Mouse (Mus musculus) stomach, postnatal 0 days (tissue): Measurements from ENCODE around the gene Rtn4rl2. TPM values are rescaled to one million over a fixed set of nuclear protein-coding genes. Genes with fewer than 3 reads are reported as not detected.
A peak's percentile ranks its signal among the peaks of the same experiment; 100 is the strongest.

Source experiments
- ATAC-seq: fragments of 200-750 bp; cut with Nextera tagmentation; 2 replicates; pipeline ENCODE4 v1.8.0; 2017; ENCODE audit not compliant: low FRiP score, low TSS enrichment
- DNase-seq: peaks from one replicate; pipeline ENCODE4 v3.0.0-alpha.2; 2016; ENCODE audit warnings: low spot score
- H3K27ac ChIP-seq: fragments of 300-500 bp; sonication (generic); replicated peaks from 2 replicates; pipeline ENCODE4 v1.5.1; 2014; ENCODE audit warnings: mild to moderate bottlenecking, control low read depth
- H3K27me3 ChIP-seq: fragments of 300-500 bp; sonication (generic); 2 replicates; pipeline ENCODE4 v1.6.1; 2014; ENCODE audit warnings: low read length; ENCODE audit not compliant: control insufficient read depth, insufficient read depth
- H3K36me3 ChIP-seq: fragments of 300-500 bp; sonication (generic); 2 replicates; pipeline ENCODE4 v1.6.1; 2014; ENCODE audit warnings: low read length, mixed read lengths; ENCODE audit not compliant: control insufficient read depth, insufficient read depth
- H3K4me1 ChIP-seq: fragments of 300-500 bp; sonication (generic); replicated peaks from 2 replicates; pipeline ENCODE4 v1.6.1; 2014; ENCODE audit warnings: antibody characterized with exemption; ENCODE audit not compliant: control insufficient read depth, insufficient read depth
- H3K4me2 ChIP-seq: fragments of 300-500 bp; sonication (generic); replicated peaks from 2 replicates; pipeline ENCODE4 v1.6.1; 2014; ENCODE audit warnings: low read depth, mild to moderate bottlenecking, control low read depth, moderate library complexity
- H3K4me3 ChIP-seq: fragments of 300-500 bp; sonication (generic); 2 replicates; pipeline ENCODE4 v1.5.1; 2014; ENCODE audit warnings: low read depth, low read length, control low read depth
- H3K9ac ChIP-seq: fragments of 300-500 bp; sonication (generic); 2 replicates; pipeline ENCODE4 v1.6.1; 2014; ENCODE audit warnings: mild to moderate bottlenecking, low read length, control low read depth, mixed read lengths
- H3K9me3 ChIP-seq: fragments of 300-500 bp; sonication (generic); 2 replicates; pipeline ENCODE4 v1.6.1; 2016; ENCODE audit warnings: low read length; ENCODE audit not compliant: control insufficient read depth
- CTCF ChIP-seq: IDR thresholded peaks from 2 replicates; pipeline ENCODE4 v1.5.1; 2016; ENCODE audit warnings: antibody characterized with exemption, low read depth, mild to moderate bottlenecking, moderate library complexity
- EP300 ChIP-seq: optimal IDR thresholded peaks from 2 replicates; pipeline ENCODE3; 2016; ENCODE audit warnings: antibody characterized with exemption
- WGBS: fragments of 180-500 bp; shearing (Covaris S2); extraction: QIAGEN DNeasy Blood & Tissue Kit; methylation state at CpG from one replicate; pipeline ENCODE4 v1.1.7; 2014; 5-methylcytosine and 5-hydroxymethylcytosine counted together
- polyA plus RNA-seq: library from polyadenylated mRNA; unstranded; fragments of >200 nt; fragmentation: Nextera tagmentation; extraction: Ambion mirVana; gene quantifications from 2 replicates; pipeline ENCODE4 v1.2.1, GENCODE M21; 2015

Gene Rtn4rl2
- polyA plus RNA-seq, 1 experiment from 2014 or later: 0.41 TPM

DNA sequence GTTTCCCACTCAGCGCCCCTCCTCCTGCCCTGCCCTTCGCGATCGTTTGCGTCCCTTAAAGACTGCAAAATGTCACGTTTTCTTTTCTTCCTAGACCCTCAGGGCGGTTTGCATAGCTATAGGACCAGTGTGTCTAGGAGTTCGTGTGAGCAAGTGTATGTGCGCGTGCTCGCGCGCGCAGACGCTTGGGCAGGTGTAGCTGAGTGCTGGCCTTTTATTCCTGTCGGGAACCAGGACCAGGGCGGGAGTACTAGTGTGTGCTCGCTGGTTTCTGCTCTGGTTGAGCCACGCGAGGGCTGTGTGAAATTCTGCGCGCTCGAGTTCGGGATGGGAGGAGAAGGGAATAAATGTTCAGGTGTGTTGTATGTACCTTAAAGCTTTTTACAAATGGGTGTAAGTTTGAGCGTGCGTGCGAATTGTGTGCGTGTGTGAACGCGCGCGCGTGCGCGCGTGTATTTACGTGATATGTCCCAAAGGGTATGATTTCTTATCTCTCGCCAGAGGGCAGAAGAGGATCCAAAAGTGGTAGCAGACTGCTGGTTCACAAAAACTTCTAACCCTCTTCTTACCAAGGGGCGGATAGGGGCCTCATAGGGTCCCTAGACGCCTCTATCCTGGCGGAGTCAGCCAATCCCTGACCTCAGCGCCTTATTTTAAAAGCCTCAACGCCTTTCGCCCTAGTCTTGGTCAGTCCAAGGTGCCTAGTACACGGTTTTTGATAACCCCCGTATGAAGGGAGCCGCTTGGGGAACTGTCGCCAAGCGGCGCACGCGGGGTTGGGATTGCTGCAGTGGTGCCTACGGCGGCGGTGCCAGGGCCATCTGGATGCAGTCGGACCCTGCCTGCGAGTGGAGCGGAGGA, 1.1 kb upstream of the Rtn4rl2 start:
- under 1% methylated on average over 58 of the region's 58 CpGs for WGBS
- H3K27ac ChIP-seq: no peak overlapping the region
- H3K36me3 ChIP-seq: no peaks in the 10 kb centered on the region
- DNase-seq (no peak), ATAC-seq (no peak)
- peaks cover 4% of the 10 kb centered on the region; the same call in 1 of the 2 replicates for H3K4me1 ChIP-seq
- H3K9me3 ChIP-seq: no peaks in the 10 kb centered on the region
- TF ChIP-seq EP300 (no peak), CTCF (peak; percentile 45)
- H3K4me3 ChIP-seq: peak overlapping the region; percentile 51
- H3K9ac ChIP-seq: peak overlapping the region; percentile 36; the same call in 1 of the 2 replicates
- peak overlapping the region; percentile 79 for H3K4me2 ChIP-seq
- peaks cover 23% of the 10 kb centered on the region; the same call in 1 of the 2 replicates for H3K27me3 ChIP-seq

- peak overlapping the region; percentile 51 for H3K4me3 ChIP-seq
- no peaks in the 10 kb centered on the region for H3K9me3 ChIP-seq
- ATAC-seq (peak; percentile 11; the same call in 1 of the 2 replicates), DNase-seq (peak; percentile 43)
- H3K4me2 ChIP-seq: peak overlapping the region; percentile 79
- H3K36me3 ChIP-seq: no peaks in the 10 kb centered on the region
- H3K4me1 ChIP-seq: peaks cover 4% of the 10 kb centered on the region; the same call in 1 of the 2 replicates
- H3K9ac ChIP-seq: peak overlapping the region; percentile 48
- 0 out of 2 replicates have a peak overlapping the region, but pooled peaks have one; percentile 6 for H3K27ac ChIP-seq
- under 1% methylated on average over 20 of the region's 39 CpGs for WGBS
- peaks cover 23% of the 10 kb centered on the region; the same call in 1 of the 2 replicates for H3K27me3 ChIP-seq
- TF ChIP-seq EP300 (no peak), CTCF (no peak)
Observed at GRCm38 (mm10) chr2:84886821-84887281, 341 bp upstream of the Rtn4rl2 start.

GRCm38 (mm10) chr2:84885084-84886055, 1.1 kb downstream of the Rtn4rl2 start:
- H3K4me3 ChIP-seq: no peak overlapping the region
- DNase-seq (no peak), ATAC-seq (no peak)
- no peaks in the 10 kb centered on the region for H3K36me3 ChIP-seq
- no peak overlapping the region for H3K9ac ChIP-seq
- H3K27ac ChIP-seq: no peak overlapping the region
- peaks cover 4% of the 10 kb centered on the region; the same call in 1 of the 2 replicates for H3K4me1 ChIP-seq
- peaks cover 23% of the 10 kb centered on the region; the same call in 1 of the 2 replicates for H3K27me3 ChIP-seq
- H3K9me3 ChIP-seq: no peaks in the 10 kb centered on the region
- TF ChIP-seq CTCF (no peak), EP300 (no peak)
- WGBS: 23% methylated on average over 20 of the region's 23 CpGs
- H3K4me2 ChIP-seq: no peak overlapping the region; the same call in 1 of the 2 replicates

- Histone ChIP-seq H3K9me3 (no peaks in the 10 kb centered on the region), H3K4me2 (no peak overlapping the region), H3K4me3 (no peak overlapping the region), H3K27me3 (peaks cover 23% of the 10 kb centered on the region; the same call in 1 of the 2 replicates), H3K27ac (no peak overlapping the region), H3K36me3 (no peaks in the 10 kb centered on the region), H3K9ac (no peak overlapping the region), H3K4me1 (peaks cover 4% of the 10 kb centered on the region; the same call in 1 of the 2 replicates)
- ATAC-seq (no peak), DNase-seq (no peak)
- 59% methylated on average over 4 of the region's 4 CpGs for WGBS
- peak; percentile 35 for TF ChIP-seq CTCF
- no peak for TF ChIP-seq EP300
Observed at GRCm38 (mm10) chr2:84884611-84885010, 1.9 kb downstream of the Rtn4rl2 start.

DNA sequence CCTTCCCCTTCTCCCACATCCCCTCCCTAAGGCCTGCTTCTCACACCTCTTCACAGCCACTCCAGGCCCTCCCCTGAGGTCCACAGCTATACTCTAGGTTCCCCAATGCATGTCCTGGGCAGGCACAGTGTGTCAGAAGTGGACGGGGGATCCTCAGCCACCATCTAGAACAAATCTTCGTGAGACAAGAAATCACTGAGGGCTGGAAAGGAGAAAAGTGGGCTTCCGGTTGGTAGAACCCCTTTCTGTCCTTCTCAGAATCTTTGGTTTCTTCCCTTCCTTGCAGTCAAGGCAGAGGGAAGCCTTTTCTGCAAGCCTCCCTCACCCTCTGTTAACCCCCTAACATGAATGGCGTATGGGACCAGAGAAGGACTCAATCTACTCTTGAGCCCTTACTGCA, 2.6 kb downstream of the Rtn4rl2 start:
- no peaks in the 10 kb centered on the region for H3K9me3 ChIP-seq
- DNase-seq (no peak), ATAC-seq (no peak)
- WGBS: 82% methylated on average over 4 of the region's 4 CpGs
- no peak overlapping the region for H3K4me2 ChIP-seq
- H3K27me3 ChIP-seq: peaks cover 23% of the 10 kb centered on the region; the same call in 1 of the 2 replicates
- no peak overlapping the region for H3K27ac ChIP-seq
- no peaks in the 10 kb centered on the region for H3K36me3 ChIP-seq
- peaks cover 4% of the 10 kb centered on the region; the same call in 1 of the 2 replicates for H3K4me1 ChIP-seq
- H3K4me3 ChIP-seq: no peak overlapping the region
- TF ChIP-seq EP300 (no peak), CTCF (no peak)
- no peak overlapping the region for H3K9ac ChIP-seq
